Mouse (Mus musculus) cerebellum, adult 2 months (tissue): ENCODE measurements around the gene Nupl2.

ENCODE experiments used
- CTCF ChIP-seq: fragments of 200-500 bp; IDR thresholded peaks from 2 replicates; pipeline ENCODE4 v1.5.1; 2011; ENCODE audit warnings: low read depth, mild to moderate bottlenecking, control low read depth, low read length, moderate library complexity, borderline replicate concordance; ENCODE audit not compliant: insufficient read depth
- POLR2A ChIP-seq: fragments of 200-500 bp; IDR thresholded peaks from 2 replicates; pipeline ENCODE4 v1.6.1; 2011; ENCODE audit warnings: low read length, control low read depth, borderline replicate concordance; ENCODE audit not compliant: insufficient read depth

- TF ChIP-seq CTCF (no peak), POLR2A (no peak)
Measured at GRCm38 (mm10) chr5:24124579-24125276, 40.0 kb upstream of the Nupl2 start.
